Mouse (Mus musculus) cortical plate, adult 2 months (tissue): ENCODE results near the gene 2200002J24Rik. TPM values are rescaled to one million over a fixed set of nuclear protein-coding genes. Genes with fewer than 3 reads are reported as not detected.

Experiments used
- H3K27ac ChIP-seq: fragments of 200-500 bp; 2 replicates; pipeline ENCODE4 v1.5.1; 2012; ENCODE audit warnings: low read length, control low read depth, inconsistent platforms; ENCODE audit not compliant: insufficient read depth
- H3K4me1 ChIP-seq: fragments of 200-500 bp; 2 replicates; pipeline ENCODE4 v1.6.1; 2011; ENCODE audit warnings: low read length; ENCODE audit not compliant: control insufficient read depth, insufficient read depth
- H3K4me3 ChIP-seq: fragments of 200-500 bp; 2 replicates; pipeline ENCODE4 v1.5.1; 2011; ENCODE audit warnings: mild to moderate bottlenecking, low read length, control low read depth; ENCODE audit not compliant: insufficient read depth
- CTCF ChIP-seq: fragments of 200-500 bp; IDR thresholded peaks from 2 replicates; pipeline ENCODE4 v1.5.1; 2011; ENCODE audit warnings: mild to moderate bottlenecking, control low read depth, low read length; ENCODE audit not compliant: insufficient read depth; ENCODE audit errors: extremely low read depth
- POLR2A ChIP-seq: fragments of 200-500 bp; IDR thresholded peaks from 2 replicates; pipeline ENCODE4 v1.6.1; 2011; ENCODE audit warnings: mild to moderate bottlenecking, low read length, control low read depth; ENCODE audit not compliant: insufficient read depth; ENCODE audit errors: extremely low read depth
- polyA plus RNA-seq: library from polyadenylated mRNA; depleted of rRNA; stranded (reverse); fragments of >200 nt; gene quantifications from 2 replicates; pipeline ENCODE4 v1.2.3, GENCODE M21; 2012; rRNA removed

The 2200002J24Rik gene
- polyA plus RNA-seq, result not detected in 2 replicates

DNA sequence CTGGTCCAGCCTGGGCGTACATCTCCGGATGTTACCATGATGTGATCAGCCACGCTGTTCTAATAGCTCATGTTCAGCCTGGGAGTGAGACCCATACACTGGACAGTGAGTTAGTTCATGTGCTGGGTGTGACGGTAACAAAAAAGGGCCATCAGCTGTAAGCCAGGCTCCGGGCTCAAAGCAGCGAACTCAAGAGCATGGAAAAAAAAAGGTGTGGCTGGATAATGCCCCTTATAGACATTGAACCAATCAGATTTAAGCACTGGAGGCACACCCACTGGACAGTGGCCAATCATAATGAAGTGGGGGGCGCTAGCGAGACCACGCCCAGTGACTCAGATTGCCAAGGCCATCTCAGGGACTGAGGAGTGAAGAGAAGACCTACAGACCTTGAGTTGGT lies at the start of gene 2200002J24Rik:
2200002J24Rik (plus strand) TSS at position 338 of the 400 bp plus-strand sequence.
- TF ChIP-seq CTCF (no peak), POLR2A (no peak)
- Histone ChIP-seq H3K4me1 (no peaks in the 10 kb centered on the region), H3K27ac (no peak within 1 kb of the TSS)

DNA sequence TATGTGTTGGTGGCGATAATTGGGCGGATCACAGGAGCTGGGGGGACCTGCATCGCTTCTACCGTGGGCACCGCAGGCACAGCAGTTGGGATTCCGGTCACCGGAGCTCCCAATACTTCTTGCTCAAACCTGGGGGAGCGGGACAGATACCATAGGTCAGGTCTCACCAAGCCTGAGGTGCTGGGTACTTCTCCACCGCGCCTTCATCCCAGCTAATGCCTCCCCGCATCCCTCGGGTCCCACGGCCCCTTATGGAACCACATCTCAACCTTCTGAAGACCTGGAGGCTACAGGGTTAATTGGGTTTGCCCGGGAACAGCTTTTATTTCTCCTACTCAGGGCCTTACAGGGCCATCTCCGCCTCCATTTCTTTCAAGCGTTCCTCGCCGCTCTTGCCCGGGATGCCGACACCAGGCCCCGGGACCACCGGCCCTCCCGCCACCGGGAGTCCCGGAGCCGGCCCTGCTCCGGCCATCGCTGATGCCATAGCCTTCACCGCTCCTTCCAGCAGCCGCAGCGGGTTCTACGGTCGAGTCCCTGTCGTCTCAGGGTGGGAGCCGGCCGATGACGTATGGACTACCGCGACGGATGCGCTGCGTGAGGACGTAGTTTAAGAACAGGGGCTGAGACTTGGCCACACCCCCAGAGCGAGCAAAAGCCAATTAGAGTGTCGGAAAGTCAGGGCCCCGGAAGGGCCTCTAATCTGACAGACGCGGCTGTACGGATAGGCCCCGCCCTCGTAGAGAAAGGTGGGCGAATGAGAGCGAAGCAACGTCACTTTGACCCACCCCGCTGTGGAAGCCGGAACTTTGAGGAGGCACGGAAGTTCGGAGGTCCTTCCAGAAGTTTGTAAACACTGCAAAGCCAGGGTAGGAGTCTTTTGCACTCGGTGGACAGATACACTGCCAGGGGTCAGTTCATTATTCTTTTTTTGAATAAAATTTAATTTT lies 48.9 kb upstream of the 2200002J24Rik start, which contains the start of gene Rbm42:
Rbm42 (minus strand) TSS at position 727 of the 950 bp plus-strand sequence.
- Histone ChIP-seq H3K4me1 (peaks cover 2% of the 10 kb centered on the region; the same call in 1 of the 2 replicates), H3K27ac (no peak within 1 kb of the TSS), H3K4me3 (peak within 1 kb of the TSS; percentile 81)
- TF ChIP-seq POLR2A, result peak; percentile 55; the same call in 1 of the 2 replicates
- no peak for TF ChIP-seq CTCF

More for the DNA sequence above, at the start of gene 2200002J24Rik:
- H3K4me3 ChIP-seq, result no peak within 1 kb of the TSS

DNA sequence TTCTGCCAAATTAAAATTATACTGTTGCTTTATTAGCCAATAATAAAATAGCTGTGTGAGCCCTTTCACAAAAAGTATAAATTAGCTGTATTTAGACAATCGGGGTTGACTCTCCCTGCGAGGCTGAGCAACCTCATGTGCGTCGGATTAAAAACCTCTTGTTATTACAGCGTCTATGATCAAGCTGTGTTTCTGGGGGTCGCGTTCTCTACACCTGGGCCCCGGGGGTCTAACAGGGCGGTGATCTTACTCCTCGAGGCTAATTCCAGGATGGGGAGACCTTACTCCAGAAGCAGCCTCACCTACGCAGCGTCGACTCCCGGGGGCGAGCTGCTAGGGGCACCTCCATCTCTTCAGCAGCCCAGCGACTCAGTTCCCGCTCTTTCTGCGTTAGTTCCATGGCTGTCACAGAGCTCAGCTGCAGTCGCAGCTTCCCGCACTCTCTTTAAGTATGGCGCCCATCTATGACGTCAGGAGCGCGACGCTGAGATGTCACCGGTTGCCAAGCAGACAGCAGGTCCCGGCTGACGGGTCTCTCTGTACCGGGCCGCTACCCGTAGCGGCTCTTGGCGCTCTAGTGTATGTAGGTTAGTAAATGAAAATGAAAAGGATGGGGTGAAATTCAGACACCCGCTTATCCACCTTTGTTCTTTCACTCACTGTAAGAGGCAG lies 34.1 kb upstream of the 2200002J24Rik start, which contains the start of gene Haus5:
Haus5 (minus strand) TSS at position 466 of the 672 bp plus-strand sequence.
- Histone ChIP-seq H3K27ac (no peak within 1 kb of the TSS), H3K4me3 (peak within 1 kb of the TSS; percentile 35), H3K4me1 (no peaks in the 10 kb centered on the region)
- TF ChIP-seq POLR2A, result peak; percentile 74
- TF ChIP-seq CTCF, result no peak

DNA sequence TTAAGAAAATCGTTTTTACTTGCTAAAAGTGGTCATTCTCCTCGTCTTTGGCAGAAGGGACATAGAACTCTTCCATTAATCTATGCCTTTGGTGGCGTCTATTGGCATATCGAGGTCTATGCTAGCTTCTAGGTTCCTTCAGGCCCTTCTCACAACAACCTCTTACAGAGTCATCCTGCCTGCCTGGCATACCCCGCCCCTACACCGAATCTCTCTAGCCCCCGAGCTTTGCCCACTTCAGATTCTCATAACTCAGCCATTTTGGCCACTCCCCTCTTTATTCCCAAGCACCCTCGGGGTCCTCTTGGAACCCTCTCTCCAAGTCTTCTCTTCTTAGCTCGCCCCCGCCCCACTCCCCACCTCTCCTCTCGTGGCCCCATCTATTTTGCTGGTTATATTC lies 33.4 kb upstream of the 2200002J24Rik start:
- peak overlapping the region; percentile 35 for H3K4me3 ChIP-seq
- TF ChIP-seq POLR2A (no peak), CTCF (no peak)
- H3K27ac ChIP-seq, result no peak overlapping the region
- H3K4me1 ChIP-seq, result no peaks in the 10 kb centered on the region

DNA sequence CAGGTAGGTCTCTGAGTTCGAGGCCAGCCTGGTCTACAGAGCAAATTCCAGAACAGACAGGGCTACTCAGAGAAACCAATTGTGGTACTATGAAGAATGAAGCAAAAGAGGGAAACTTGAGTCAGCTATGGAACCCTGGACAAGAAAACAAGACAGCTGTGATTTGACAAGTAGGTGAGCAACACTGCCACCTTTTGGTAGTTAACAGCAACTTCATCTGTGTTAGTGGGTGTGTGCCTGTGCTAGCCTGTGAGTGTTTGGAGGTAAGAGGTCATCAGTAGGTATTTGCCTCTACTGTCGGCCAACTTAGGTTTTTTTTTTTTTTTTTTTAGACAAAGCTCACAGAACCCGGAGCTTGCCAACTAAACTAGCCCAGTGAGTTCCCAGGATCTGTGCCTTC lies 29.5 kb upstream of the 2200002J24Rik start:
- no peaks in the 10 kb centered on the region for H3K4me1 ChIP-seq
- no peak overlapping the region for H3K27ac ChIP-seq
- H3K4me3 ChIP-seq, result no peak overlapping the region
- TF ChIP-seq POLR2A (no peak), CTCF (peak; percentile 13; the same call in 1 of the 2 replicates)

DNA sequence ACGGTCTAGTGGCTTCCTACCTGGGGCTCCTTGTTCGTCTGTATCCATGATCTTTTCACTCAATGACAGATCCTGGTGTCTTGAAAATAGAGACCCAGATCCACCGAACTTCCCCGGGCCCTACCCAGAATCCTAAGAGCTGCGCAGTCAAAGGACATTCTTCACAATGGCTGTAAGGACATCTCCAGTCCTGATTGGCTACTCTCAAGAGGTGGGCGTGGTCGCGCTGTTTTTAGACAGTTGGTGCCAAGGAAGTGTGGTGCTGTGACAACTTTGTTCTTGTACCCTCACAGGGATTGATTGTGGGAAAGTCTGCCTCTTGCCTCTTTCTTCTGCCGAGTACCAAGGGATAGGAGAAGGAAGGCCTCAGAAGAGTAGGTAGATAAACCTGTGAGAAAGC lies 27.2 kb upstream of the 2200002J24Rik start, which contains the start of gene Pmis2:
Pmis2 (minus strand) TSS at position 126 of the 400 bp plus-strand sequence.
- TF ChIP-seq CTCF (no peak), POLR2A (no peak)
- no peak within 1 kb of the TSS for H3K27ac ChIP-seq
- H3K4me1 ChIP-seq, result no peaks in the 10 kb centered on the region
- no peak within 1 kb of the TSS for H3K4me3 ChIP-seq

DNA sequence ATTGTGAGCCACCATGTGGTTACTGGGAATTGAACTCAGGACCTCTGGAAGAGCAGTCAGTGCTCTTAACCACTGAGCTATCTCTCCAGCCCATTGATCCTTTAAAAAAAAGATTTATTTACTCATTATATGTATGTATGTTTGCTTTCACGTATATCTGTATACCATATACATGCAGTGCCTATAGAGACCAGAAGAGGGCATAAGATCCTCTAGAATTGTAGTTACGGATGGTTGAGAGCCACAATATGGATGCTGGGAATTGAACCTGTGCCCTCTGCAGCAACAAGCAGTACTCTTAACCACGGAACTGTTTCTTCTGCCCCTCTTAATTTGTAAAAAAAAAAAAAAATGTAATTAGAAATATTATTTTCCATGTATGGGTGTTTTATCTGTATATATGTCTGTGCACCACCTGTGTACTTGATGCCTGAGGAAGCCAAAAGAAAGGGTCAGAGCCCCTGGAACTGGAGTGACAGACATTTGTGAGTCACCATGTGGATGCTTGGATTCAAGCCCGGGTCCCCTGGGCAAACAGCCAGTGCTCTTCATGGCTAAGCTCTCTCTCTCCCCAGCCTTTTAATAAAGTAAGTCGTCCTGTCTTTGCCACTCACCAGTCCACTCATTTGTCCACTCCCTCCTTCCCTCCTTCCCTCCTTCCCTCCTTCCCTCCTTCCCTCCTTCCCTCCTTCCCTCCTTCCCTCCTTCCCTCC lies 20.3 kb upstream of the 2200002J24Rik start:
- no peaks in the 10 kb centered on the region for H3K4me1 ChIP-seq
- H3K27ac ChIP-seq, result no peak overlapping the region
- TF ChIP-seq POLR2A (no peak), CTCF (no peak)
- no peak overlapping the region for H3K4me3 ChIP-seq

DNA sequence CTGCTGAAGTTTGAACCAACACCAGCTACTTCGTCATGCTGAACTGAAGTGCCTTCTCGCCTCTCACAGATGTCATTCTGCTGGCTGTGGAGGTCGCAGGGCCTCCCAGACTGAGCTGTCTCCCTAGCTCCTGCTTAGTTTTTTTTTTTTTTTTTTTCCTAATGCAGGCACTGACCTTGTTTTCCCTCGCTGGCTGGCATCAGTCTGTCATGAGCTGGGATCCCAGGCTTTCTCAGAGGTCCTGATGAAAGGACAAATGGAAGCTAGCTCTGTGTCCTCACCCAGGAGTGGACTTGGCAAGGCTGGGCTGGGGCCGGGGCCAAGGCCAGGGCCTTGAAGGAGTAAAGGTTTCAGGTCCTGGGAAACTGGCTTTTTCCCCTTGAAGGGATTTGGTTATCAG lies 16.8 kb upstream of the 2200002J24Rik start:
- no peak for TF ChIP-seq POLR2A
- TF ChIP-seq CTCF, result no peak

DNA sequence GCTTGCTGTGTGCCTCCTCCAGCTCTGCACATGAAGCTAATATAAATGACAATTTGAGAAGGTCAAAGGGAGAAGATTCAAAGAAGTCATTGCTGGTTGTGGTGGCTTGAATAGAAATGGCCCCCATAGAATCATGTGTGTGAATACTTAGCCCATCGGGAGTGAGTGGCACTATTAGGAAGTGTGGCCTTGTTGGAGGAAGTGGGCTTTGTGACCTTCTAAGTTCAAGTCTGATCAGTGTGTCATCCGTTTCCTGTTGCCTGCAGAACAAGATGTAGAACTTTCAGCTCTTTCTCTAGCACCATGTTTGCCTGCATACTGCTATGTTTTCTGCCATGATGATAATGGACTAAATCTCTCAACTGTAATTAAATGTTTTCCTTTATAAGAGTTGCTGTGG lies 15.3 kb upstream of the 2200002J24Rik start:
- Histone ChIP-seq H3K4me1 (peaks cover 2% of the 10 kb centered on the region; the same call in 1 of the 2 replicates), H3K4me3 (no peak overlapping the region), H3K27ac (no peak overlapping the region)
- TF ChIP-seq POLR2A, result no peak

More for the DNA sequence above, 16.8 kb upstream of the 2200002J24Rik start:
- Histone ChIP-seq H3K27ac (no peak overlapping the region), H3K4me3 (no peak overlapping the region), H3K4me1 (no peaks in the 10 kb centered on the region)
